Mouse (Mus musculus): Measurements from ENCODE around the gene Syt17. TPM values are rescaled to one million over a fixed set of nuclear protein-coding genes. Genes with fewer than 3 reads are reported as not detected.

The Syt17 gene
- total RNA-seq (2021): under 1 TPM; 0.27 to 0.38 TPM
- long read RNA-seq, experiment 1: 0 reads
- long read RNA-seq, experiment 2: 0 reads

GRCm38 (mm10) chr7:118448134-118448967 is at the start of gene Syt17:
TSS of gene Syt17 (minus strand) at chr7:118448222.
- DNase-seq: peak; percentile 62 to 80
- intact Hi-C loops (cut with DNase I): loop anchor here (1.0 to 2.0 kb wide), 3 partner anchors 44 to 144 kb away; no protein-coding TSS in a partner anchor

- no peak for DNase-seq
- intact Hi-C loops (cut with DNase I): no loop called here
These were observed 47.0 kb upstream of the Syt17 start for GRCm38 (mm10) chr7:118494892-118495579.

- intact Hi-C loops (cut with DNase I): loop anchor here (2.0 kb wide), 1 partner anchor 45 kb away; the partner anchor contains the start of gene Syt17
- DNase-seq: no peak
These were observed 45.9 kb upstream of the Syt17 start for GRCm38 (mm10) chr7:118493892-118494291.

GRCm38 (mm10) chr7:118491431-118492147 is 43.6 kb upstream of the Syt17 start, which contains the start of gene Itpripl2:
TSS of gene Itpripl2 (minus strand) at chr7:118491975.
- intact Hi-C loops (cut with DNase I): loop anchor here (2.0 kb wide), 2 partner anchors 43 to 79 kb away; partner anchors contain the start of gene Syt17
- DNase-seq: peak; percentile 80 to 82

- intact Hi-C loops (cut with DNase I): loop anchor here (2.0 kb wide), 1 partner anchor 78 kb away; no protein-coding TSS in a partner anchor
- DNase-seq: peak in 1 of 2 experiments; percentile 36
These were observed 42.8 kb upstream of the Syt17 start for GRCm38 (mm10) chr7:118490666-118491430.

GRCm38 (mm10) chr7:118489706-118490665 is 42.0 kb upstream of the Syt17 start:
- intact Hi-C loops (cut with DNase I): loop anchor here (2.0 kb wide), 1 partner anchor 77 kb away; no protein-coding TSS in a partner anchor
- DNase-seq: peak in 1 of 2 experiments; percentile 25

- DNase-seq: no peak
- intact Hi-C loops (cut with DNase I): no loop called here
These were observed 40.1 kb upstream of the Syt17 start for GRCm38 (mm10) chr7:118488060-118488664.

GRCm38 (mm10) chr7:118486917-118487316 is 38.9 kb upstream of the Syt17 start:
- DNase-seq: no peak
- intact Hi-C loops (cut with DNase I): no loop called here

GRCm38 (mm10) chr7:118483996-118484395 is 36.0 kb upstream of the Syt17 start:
- intact Hi-C loops (cut with DNase I): no loop called here

GRCm38 (mm10) chr7:118482001-118482400 is 34.0 kb upstream of the Syt17 start:
- intact Hi-C loops (cut with DNase I): no loop called here
- DNase-seq: no peak

More at GRCm38 (mm10) chr7:118483996-118484395, 36.0 kb upstream of the Syt17 start:
- DNase-seq: no peak

GRCm38 (mm10) chr7:118481047-118481810 is 33.2 kb upstream of the Syt17 start:
- intact Hi-C loops (cut with DNase I): no loop called here
- no peak for DNase-seq

- intact Hi-C loops (cut with DNase I): no loop called here
These were observed 32.2 kb upstream of the Syt17 start for GRCm38 (mm10) chr7:118480160-118480709.

GRCm38 (mm10) chr7:118478835-118479312 is 30.9 kb upstream of the Syt17 start:
- DNase-seq: peak; percentile 51 to 66
- intact Hi-C loops (cut with DNase I): no loop called here

More at GRCm38 (mm10) chr7:118480160-118480709, 32.2 kb upstream of the Syt17 start:
- no peak for DNase-seq

- intact Hi-C loops (cut with DNase I): no loop called here
- no peak for DNase-seq
These were observed 28.4 kb upstream of the Syt17 start for GRCm38 (mm10) chr7:118476428-118476827.

GRCm38 (mm10) chr7:118475008-118475705 is 27.1 kb upstream of the Syt17 start:
- intact Hi-C loops (cut with DNase I): no loop called here
- DNase-seq: peak; percentile 25 to 35

- intact Hi-C loops (cut with DNase I): no loop called here
- DNase-seq: no peak
These were observed 24.9 kb upstream of the Syt17 start for GRCm38 (mm10) chr7:118472886-118473285.
